Mouse (Mus musculus): ENCODE measurements at regions not wholly inside any gene's neighbourhood (a gene's known extent, or its start where the extent isn't known, plus 50 kb on each side); places are given as distances from the start of the nearest gene placed in this dataset.

DNA sequence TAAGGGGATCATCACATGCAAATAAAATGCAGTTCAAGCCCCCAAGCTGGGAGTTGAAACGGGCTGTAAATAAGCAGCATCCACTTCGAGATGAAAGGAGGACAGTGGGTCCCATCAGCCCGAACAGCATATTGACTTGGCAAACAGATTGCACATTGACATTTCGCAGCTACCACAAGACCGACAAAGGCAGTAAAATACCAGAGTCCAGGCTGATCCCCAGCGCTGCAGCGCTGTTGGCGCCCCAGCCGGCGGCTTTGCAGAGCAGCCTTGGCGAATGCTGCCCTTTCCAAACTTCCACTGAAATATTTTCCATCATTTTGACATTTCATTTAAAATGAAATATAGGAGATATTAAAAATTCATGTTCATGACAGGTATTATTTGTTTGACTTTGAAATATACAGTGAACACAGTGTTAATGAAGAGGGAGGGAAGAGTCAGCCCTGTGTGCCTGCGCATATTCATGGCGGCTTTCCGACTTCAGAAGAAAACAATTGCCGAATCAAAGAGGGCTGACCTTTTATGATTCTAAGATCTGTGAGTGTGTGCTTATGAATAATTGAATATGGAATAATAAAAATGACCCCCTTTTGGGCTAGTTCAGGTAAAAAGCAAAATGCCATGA is 98.4 kb downstream of the Sqor start:
- H3K9ac ChIP-seq (ENCODE audit: insufficient read depth, low read depth, low read length, poor library complexity, severe bottlenecking) = no peak overlapping the region
- no peak for TF ChIP-seq MAFK (IDR thresholded peaks at IDR 0.05; ENCODE audit: insufficient read depth, low read depth, low read length)
- no peak for TF ChIP-seq HCFC1 (IDR thresholded peaks at IDR 0.05; ENCODE audit: borderline replicate concordance, insufficient read depth, low read length)
- TF ChIP-seq ZC3H11A (IDR thresholded peaks at IDR 0.05; ENCODE audit: borderline replicate concordance, low read depth, low read length) = no peak
- no peak for TF ChIP-seq CHD2 (IDR thresholded peaks at IDR 0.05; ENCODE audit: low read depth, low read length)
- no peak for TF ChIP-seq ZNF384 (IDR thresholded peaks at IDR 0.05; ENCODE audit: low read depth, low read length)
- in situ Hi-C loops (cut with MboI; ENCODE audit: low sequenced_read_pairs in 2 of 2, unreplicated experiment in 2 of 2) = no loop called here

DNA sequence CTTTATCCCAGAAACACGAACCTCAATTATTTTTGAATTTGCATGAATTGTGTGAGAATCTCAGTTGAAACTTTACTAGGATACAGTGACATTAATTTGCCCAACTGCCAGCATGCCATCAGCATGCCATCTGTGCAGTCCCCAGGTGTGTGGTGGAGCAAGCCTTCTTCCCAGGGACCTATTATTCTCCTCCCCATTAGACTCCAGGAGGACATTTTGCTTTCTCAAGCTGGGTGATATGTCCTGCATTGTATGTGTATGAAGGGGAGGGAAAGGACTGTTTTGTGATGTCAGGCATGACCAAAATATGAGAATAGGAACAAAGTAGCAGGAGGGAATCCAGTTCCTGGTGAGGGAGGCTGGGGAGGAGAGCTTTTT is 98.9 kb downstream of the Sqor start:
- no peak overlapping the region for H3K27ac ChIP-seq (ENCODE audit: insufficient read depth, low read depth, low read length, poor library complexity, severe bottlenecking)
- in situ Hi-C loops (cut with MboI; ENCODE audit: low sequenced_read_pairs in 2 of 2, unreplicated experiment in 2 of 2) = no loop called here
- TF ChIP-seq CHD2 (IDR thresholded peaks at IDR 0.05; ENCODE audit: low read depth, low read length) (no peak), HCFC1 (IDR thresholded peaks at IDR 0.05; ENCODE audit: borderline replicate concordance, insufficient read depth, low read length) (no peak), MAFK (IDR thresholded peaks at IDR 0.05; ENCODE audit: insufficient read depth, low read depth, low read length) (no peak), ZC3H11A (IDR thresholded peaks at IDR 0.05; ENCODE audit: borderline replicate concordance, low read depth, low read length) (no peak), ZNF384 (IDR thresholded peaks at IDR 0.05; ENCODE audit: low read depth, low read length) (no peak)
- H3K4me1 ChIP-seq (ENCODE audit: control insufficient read depth in 2 of 2, insufficient read depth in 2 of 2, low read length in 2 of 2, poor library complexity in 1 of 2) = no peaks in the 10 kb centered on the region
- no peaks in the 10 kb centered on the region for H3K36me3 ChIP-seq (ENCODE audit: control insufficient read depth, insufficient read depth, low read length, poor library complexity, severe bottlenecking)
- no peak for DNase-seq (ENCODE audit: low read depth, low spot score)
- no peak overlapping the region for H3K9ac ChIP-seq (ENCODE audit: insufficient read depth, low read depth, low read length, poor library complexity, severe bottlenecking)
- H3K4me3 ChIP-seq (ENCODE audit: insufficient read depth in 1 of 2, low read depth in 1 of 2, low read length in 2 of 2, poor library complexity in 1 of 2, severe bottlenecking in 1 of 2) = no peak overlapping the region
- no peaks in the 10 kb centered on the region for H3K9me3 ChIP-seq (ENCODE audit: control insufficient read depth, insufficient read depth, low read depth, low read length)

More for the DNA sequence above, 98.4 kb downstream of the Sqor start:
- no peaks in the 10 kb centered on the region for H3K36me3 ChIP-seq (ENCODE audit: control insufficient read depth, insufficient read depth, low read length, poor library complexity, severe bottlenecking)
- H3K4me1 ChIP-seq (ENCODE audit: control insufficient read depth in 2 of 2, insufficient read depth in 2 of 2, low read length in 2 of 2, poor library complexity in 1 of 2) = no peaks in the 10 kb centered on the region
- no peak for DNase-seq (ENCODE audit: low read depth, low spot score)
- no peak overlapping the region for H3K4me3 ChIP-seq (ENCODE audit: insufficient read depth in 1 of 2, low read depth in 1 of 2, low read length in 2 of 2, poor library complexity in 1 of 2, severe bottlenecking in 1 of 2)
- H3K9me3 ChIP-seq (ENCODE audit: control insufficient read depth, insufficient read depth, low read depth, low read length) = no peaks in the 10 kb centered on the region
- H3K27ac ChIP-seq (ENCODE audit: insufficient read depth, low read depth, low read length, poor library complexity, severe bottlenecking) = no peak overlapping the region

- Histone ChIP-seq H3K9me3 (ENCODE audit: control insufficient read depth, insufficient read depth, low read depth, low read length) (no peaks in the 10 kb centered on the region), H3K4me3 (ENCODE audit: insufficient read depth in 1 of 2, low read depth in 1 of 2, low read length in 2 of 2, poor library complexity in 1 of 2, severe bottlenecking in 1 of 2) (no peak overlapping the region), H3K9ac (ENCODE audit: insufficient read depth, low read depth, low read length, poor library complexity, severe bottlenecking) (no peak overlapping the region), H3K4me1 (ENCODE audit: control insufficient read depth in 2 of 2, insufficient read depth in 2 of 2, low read length in 2 of 2, poor library complexity in 1 of 2) (no peaks in the 10 kb centered on the region), H3K36me3 (ENCODE audit: control insufficient read depth, insufficient read depth, low read length, poor library complexity, severe bottlenecking) (no peaks in the 10 kb centered on the region), H3K27ac (ENCODE audit: insufficient read depth, low read depth, low read length, poor library complexity, severe bottlenecking) (no peak overlapping the region)
- TF ChIP-seq CHD2 (IDR thresholded peaks at IDR 0.05; ENCODE audit: low read depth, low read length) (no peak), ZNF384 (IDR thresholded peaks at IDR 0.05; ENCODE audit: low read depth, low read length) (no peak), ZC3H11A (IDR thresholded peaks at IDR 0.05; ENCODE audit: borderline replicate concordance, low read depth, low read length) (no peak), HCFC1 (IDR thresholded peaks at IDR 0.05; ENCODE audit: borderline replicate concordance, insufficient read depth, low read length) (no peak), MAFK (IDR thresholded peaks at IDR 0.05; ENCODE audit: insufficient read depth, low read depth, low read length) (no peak)
- DNase-seq (ENCODE audit: low read depth, low spot score) = no peak
- in situ Hi-C loops (cut with MboI; ENCODE audit: low sequenced_read_pairs in 2 of 2, unreplicated experiment in 2 of 2) = no loop called here
Observed at GRCm38 (mm10) chr2:122887111-122887510, 122.1 kb downstream of the Sqor start.

- H3K4me3 ChIP-seq (ENCODE audit: insufficient read depth in 1 of 2, low read depth in 1 of 2, low read length in 2 of 2, poor library complexity in 1 of 2, severe bottlenecking in 1 of 2) = no peak overlapping the region
- TF ChIP-seq HCFC1 (IDR thresholded peaks at IDR 0.05; ENCODE audit: borderline replicate concordance, insufficient read depth, low read length) (no peak), MAFK (IDR thresholded peaks at IDR 0.05; ENCODE audit: insufficient read depth, low read depth, low read length) (no peak)
Observed at GRCm38 (mm10) chr2:122887526-122887925, 122.5 kb downstream of the Sqor start.

More at GRCm38 (mm10) chr2:122887526-122887925, 122.5 kb downstream of the Sqor start:
- no peak overlapping the region for H3K27ac ChIP-seq (ENCODE audit: insufficient read depth, low read depth, low read length, poor library complexity, severe bottlenecking)
- no peaks in the 10 kb centered on the region for H3K4me1 ChIP-seq (ENCODE audit: control insufficient read depth in 2 of 2, insufficient read depth in 2 of 2, low read length in 2 of 2, poor library complexity in 1 of 2)
- in situ Hi-C loops (cut with MboI; ENCODE audit: low sequenced_read_pairs in 2 of 2, unreplicated experiment in 2 of 2) = no loop called here
- no peaks in the 10 kb centered on the region for H3K9me3 ChIP-seq (ENCODE audit: control insufficient read depth, insufficient read depth, low read depth, low read length)
- H3K36me3 ChIP-seq (ENCODE audit: control insufficient read depth, insufficient read depth, low read length, poor library complexity, severe bottlenecking) = no peaks in the 10 kb centered on the region
- no peak overlapping the region for H3K9ac ChIP-seq (ENCODE audit: insufficient read depth, low read depth, low read length, poor library complexity, severe bottlenecking)
- no peak for DNase-seq (ENCODE audit: low read depth, low spot score)

Measured in ES-E14 (cell line).